17 mouse cellular contexts compared by ENCODE assay signal in genomic region chr2:32046009-32046408, GRCm38 (mm10). TPM values are rescaled to one million over a fixed set of nuclear protein-coding genes. Genes with fewer than 3 reads are reported as not detected.
DNase-seq lines count a peak whose midpoint lies in the region; ATAC-seq and TF ChIP-seq lines count a peak whose summit lies in the region.
"Had no signal": no experiment of that assay in that cellular context is flagged by ENCODE, and none has a peak within 500 bp of the region (broad histone marks: within the 10 kb centered on the region; RNA-seq: fewer than 3 reads in every experiment).

No protein-coding gene starts in this region.

- peaks cover 2% of the 10 kb centered on the region; the same call in 1 of the 2 replicates for H3K36me3 ChIP-seq in heart, adult 2 months (ENCODE audit: control insufficient read depth, insufficient read depth, low read length)
- peaks cover 89% of the 10 kb centered on the region for H3K36me3 ChIP-seq in heart, embryonic 13.5 days

- no peak; the same call in 1 of the 2 replicates for ATAC-seq in heart, embryonic 13.5 days (ENCODE audit: extremely low read depth, insufficient number of reproducible peaks, low FRiP score, low TSS enrichment)
- ATAC-seq: Patski had no signal

- H3K9me3 ChIP-seq in heart, embryonic 13.5 days: no peaks in the 10 kb centered on the region
- H3K9me3 ChIP-seq: embryonic facial prominence, embryonic 15.5 days; hindbrain, embryonic 13.5 days; limb, embryonic 12.5 days had no signal

- DNase-seq in heart, adult 2 months: peak; percentile 53 to 56
- no peak for DNase-seq in heart, postnatal 10 days
- DNase-seq in brain, adult 2 months (ENCODE audit: low read depth, low spot score): peak; percentile 33
- peak; percentile 64 to 67 for DNase-seq in thymus, postnatal 10 days (ENCODE audit: low spot score in 2 of 2)
- no peak for DNase-seq in Muller cell, postnatal 12 days (ENCODE audit: inconsistent ontology term)
- DNase-seq in lung, postnatal 10 days: no peak
- DNase-seq: adrenal gland, postnatal 36 days; embryo, embryonic 11 days; midbrain, embryonic 14.5 days; right cerebral cortex, postnatal 25 days had no signal

- peak; percentile 66; the same call in 1 of the 2 replicates for TF ChIP-seq EP300 in heart, adult 2 months (IDR thresholded peaks at IDR 0.05; ENCODE audit: insufficient read depth, low read depth, low read length)

- peak overlapping the region; percentile 47 for H3K27ac ChIP-seq in heart, adult 2 months
- H3K27ac ChIP-seq in heart, embryonic 13.5 days (replicated peaks): peak overlapping the region; percentile 83
- H3K27ac ChIP-seq: embryonic facial prominence, embryonic 15.5 days; hindbrain, embryonic 13.5 days; limb, embryonic 12.5 days; liver, embryonic 14.5 days had no signal

- intact Hi-C loops in heart, adult 2 months (cut with DNase I): no loop called here
- intact Hi-C loops in heart, postnatal 10 days (cut with DNase I): no loop called here

- 50% methylated on average over 10 of the region's 10 CpGs for whole genome bisulfite sequencing in heart, adult 2 months
- 44% methylated on average over 10 of the region's 10 CpGs for WGBS in heart, embryonic 13.5 days

- no peak overlapping the region for H3K4me3 ChIP-seq in heart, adult 2 months
- H3K4me3 ChIP-seq in heart, embryonic 13.5 days: no peak overlapping the region
- H3K4me3 ChIP-seq: embryonic facial prominence, embryonic 15.5 days; hindbrain, embryonic 13.5 days; limb, embryonic 12.5 days had no signal

- no peaks in the 10 kb centered on the region for H3K4me1 ChIP-seq in heart, adult 2 months (ENCODE audit: control insufficient read depth, insufficient read depth, low read length)
- H3K4me1 ChIP-seq in heart, embryonic 13.5 days: peaks cover 55% of the 10 kb centered on the region
- H3K4me1 ChIP-seq: embryonic facial prominence, embryonic 15.5 days; hindbrain, embryonic 13.5 days; limb, embryonic 12.5 days had no signal

- H3K27me3 ChIP-seq in heart, adult 2 months (ENCODE audit: control insufficient read depth, insufficient read depth, low read length): no peaks in the 10 kb centered on the region
- no peaks in the 10 kb centered on the region for H3K27me3 ChIP-seq in heart, embryonic 13.5 days (replicated peaks)
- H3K27me3 ChIP-seq: embryonic facial prominence, embryonic 15.5 days; hindbrain, embryonic 13.5 days; limb, embryonic 12.5 days; Patski had no signal

- TF ChIP-seq CTCF in heart, adult 2 months (IDR thresholded peaks at IDR 0.05): no peak

- no peak overlapping the region for H3K9ac ChIP-seq in heart, adult 2 months (ENCODE audit: low read depth, low read length)
- H3K9ac ChIP-seq in heart, embryonic 13.5 days: peak overlapping the region; percentile 68; the same call in 1 of the 2 replicates
- H3K9ac ChIP-seq: embryonic facial prominence, embryonic 15.5 days; hindbrain, embryonic 13.5 days; liver, embryonic 14.5 days had no signal

- TF ChIP-seq POLR2A in heart, adult 2 months (IDR thresholded peaks at IDR 0.05; ENCODE audit: insufficient read depth, low read depth, low read length): no peak

- H3K79me2 ChIP-seq in heart, adult 2 months (replicated peaks; ENCODE audit: control insufficient read depth, insufficient read depth, low read length): no peaks in the 10 kb centered on the region

- 0 out of 2 replicates have a peak overlapping the region, but pooled peaks have one; percentile 16 for H3K4me2 ChIP-seq in heart, embryonic 13.5 days
- H3K4me2 ChIP-seq: embryonic facial prominence, embryonic 15.5 days; hindbrain, embryonic 13.5 days; limb, embryonic 12.5 days had no signal

RNA-seq across cellular contexts. Expression of gene Fam78a, which starts 38.6 kb away (rescaled TPM):
- 10 to 100 TPM; 15.9 to 19.1 TPM for total RNA-seq in heart, adult 2 months (2021)
- 18.7 and 24.9 TPM in 2 replicates for polyA plus RNA-seq in heart, adult 2 months (2012; rRNA removed)
- total RNA-seq in heart, postnatal 10 days (2021): 10 to 100 TPM; 24.3 to 38.1 TPM
- polyA plus RNA-seq in heart, embryonic 13.5 days (2015; fragmentation: Nextera tagmentation; extraction: Ambion mirVana): 29.3 and 32.8 TPM in 2 replicates
- polyA plus RNA-seq: C2C12 had no signal

RNA-seq across cellular contexts. Expression of gene Plpp7, which starts 49.3 kb away (rescaled TPM):
- total RNA-seq in heart, adult 2 months (2021): 10 to 100 TPM; 33.6 to 33.8 TPM
- 56.3 and 62.1 TPM in 2 replicates for polyA plus RNA-seq in heart, adult 2 months (2012; rRNA removed)
- 10 to 100 TPM; 29.3 to 31.6 TPM for total RNA-seq in heart, postnatal 10 days (2021)
- 13.9 and 14.2 TPM in 2 replicates for polyA plus RNA-seq in heart, embryonic 13.5 days (2015; fragmentation: Nextera tagmentation; extraction: Ambion mirVana)

Comparison
In these comparisons a context has a peak if more than half of its experiments do, and no peak if none do; other contexts are left out.
1. DNase-seq: peak in heart, adult 2 months (2 of 2), brain, adult 2 months (single experiment) and thymus, postnatal 10 days (2 of 2); none in heart, postnatal 10 days (0 of 2), Muller cell, postnatal 12 days (single experiment) and lung, postnatal 10 days (single experiment).